Mouse (Mus musculus) lung, postnatal 0 days (tissue): ENCODE measurements around the gene Abcc9. TPM values are rescaled to one million over a fixed set of nuclear protein-coding genes. Genes with fewer than 3 reads are reported as not detected.

Source experiments
- ATAC-seq: fragments of 200-750 bp; cut with Nextera tagmentation; 2 replicates; pipeline ENCODE4 v1.8.0; 2017; ENCODE audit warnings: moderate library complexity
- DNase-seq: peaks from one replicate; pipeline ENCODE4 v3.0.0-alpha.2; 2016; ENCODE audit warnings: low spot score
- H3K27ac ChIP-seq: fragments of 300-500 bp; sonication (generic); 2 replicates; pipeline ENCODE4 v1.5.1; 2014; ENCODE audit warnings: antibody characterized with exemption, mild to moderate bottlenecking, low read length, mixed read lengths
- H3K27me3 ChIP-seq: fragments of 300-500 bp; sonication (generic); replicated peaks from 2 replicates; pipeline ENCODE4 v1.6.1; 2014; ENCODE audit warnings: low read length, mixed read lengths; ENCODE audit not compliant: insufficient read depth
- H3K36me3 ChIP-seq: fragments of 300-500 bp; sonication (generic); 2 replicates; pipeline ENCODE4 v1.6.1; 2014; ENCODE audit warnings: low read length, mixed read lengths; ENCODE audit not compliant: insufficient read depth
- H3K4me1 ChIP-seq: fragments of 300-500 bp; sonication (generic); 2 replicates; pipeline ENCODE4 v1.6.1; 2014; ENCODE audit warnings: antibody characterized with exemption, low read depth, low read length, mixed read lengths; ENCODE audit not compliant: insufficient read depth
- H3K4me2 ChIP-seq: fragments of 300-500 bp; sonication (generic); replicated peaks from 2 replicates; pipeline ENCODE4 v1.6.1; 2014; ENCODE audit warnings: low read depth, mild to moderate bottlenecking, low read length, moderate library complexity, mixed read lengths
- H3K4me3 ChIP-seq: fragments of 300-500 bp; sonication (generic); 2 replicates; pipeline ENCODE4 v1.5.1; 2014; ENCODE audit warnings: low read depth, low read length
- H3K9ac ChIP-seq: fragments of 300-500 bp; sonication (generic); replicated peaks from 2 replicates; pipeline ENCODE4 v1.6.1; 2014; ENCODE audit warnings: low read depth, mild to moderate bottlenecking
- H3K9me3 ChIP-seq: fragments of 300-500 bp; sonication (generic); 2 replicates; pipeline ENCODE4 v1.6.1; 2016; ENCODE audit warnings: low read length, mixed read lengths
- CTCF ChIP-seq: IDR thresholded peaks from 2 replicates; pipeline ENCODE4 v1.5.1; 2016; ENCODE audit warnings: antibody characterized with exemption, mild to moderate bottlenecking
- EP300 ChIP-seq: IDR thresholded peaks from 2 replicates; pipeline ENCODE4 v1.6.1; 2016; ENCODE audit warnings: antibody characterized with exemption, mild to moderate bottlenecking, control low read depth
- WGBS: fragments of 180-500 bp; shearing (Covaris S2); extraction: QIAGEN DNeasy Blood & Tissue Kit; methylation state at CpG from one replicate; pipeline ENCODE4 v1.1.7; 2014; 5-methylcytosine and 5-hydroxymethylcytosine counted together
- polyA plus RNA-seq: library from polyadenylated mRNA; unstranded; fragments of >200 nt; fragmentation: Nextera tagmentation; extraction: Ambion mirVana; gene quantifications from 2 replicates; pipeline ENCODE4 v1.2.1, GENCODE M21; 2015

The Abcc9 gene
- polyA plus RNA-seq, 1 experiment from 2014 or later: 2.4 TPM

DNA sequence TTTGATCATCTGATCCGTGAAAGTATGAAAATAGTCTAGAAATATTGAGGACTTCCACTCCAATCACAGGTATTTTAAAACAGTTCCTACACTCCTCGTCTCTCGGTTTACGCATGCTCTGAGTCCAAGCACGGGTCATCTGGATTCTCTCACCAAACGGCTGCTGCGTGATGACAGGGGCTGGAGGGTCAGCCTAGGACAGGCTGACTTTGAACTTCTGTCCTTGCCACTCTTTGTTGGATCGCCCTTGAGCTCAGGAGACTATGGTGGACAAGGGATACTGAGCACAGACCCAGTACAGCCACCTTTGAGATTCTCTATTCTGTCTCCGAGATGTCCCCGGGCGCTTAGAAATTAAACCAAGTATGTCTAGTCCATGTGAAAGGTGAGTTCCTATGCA lies 12.4 kb downstream of the Abcc9 start:
- ATAC-seq (no peak), DNase-seq (no peak)
- Histone ChIP-seq H3K4me1 (no peaks in the 10 kb centered on the region), H3K9me3 (no peaks in the 10 kb centered on the region), H3K27me3 (no peaks in the 10 kb centered on the region), H3K36me3 (no peaks in the 10 kb centered on the region), H3K9ac (no peak overlapping the region), H3K4me2 (no peak overlapping the region), H3K4me3 (no peak overlapping the region), H3K27ac (no peak overlapping the region)
- TF ChIP-seq CTCF (no peak), EP300 (no peak)
- WGBS: 81% methylated on average over 11 of the region's 11 CpGs

GRCm38 (mm10) chr6:142682985-142683691 lies 19.0 kb downstream of the Abcc9 start:
- Histone ChIP-seq H3K27me3 (no peaks in the 10 kb centered on the region), H3K4me2 (no peak overlapping the region), H3K4me1 (no peaks in the 10 kb centered on the region), H3K9ac (no peak overlapping the region), H3K27ac (no peak overlapping the region), H3K9me3 (no peaks in the 10 kb centered on the region), H3K4me3 (no peak overlapping the region), H3K36me3 (no peaks in the 10 kb centered on the region)
- no peak for TF ChIP-seq EP300
- no peak for TF ChIP-seq CTCF
- WGBS: 58% methylated on average over 7 of the region's 7 CpGs
- ATAC-seq: no peak
- DNase-seq: no peak

DNA sequence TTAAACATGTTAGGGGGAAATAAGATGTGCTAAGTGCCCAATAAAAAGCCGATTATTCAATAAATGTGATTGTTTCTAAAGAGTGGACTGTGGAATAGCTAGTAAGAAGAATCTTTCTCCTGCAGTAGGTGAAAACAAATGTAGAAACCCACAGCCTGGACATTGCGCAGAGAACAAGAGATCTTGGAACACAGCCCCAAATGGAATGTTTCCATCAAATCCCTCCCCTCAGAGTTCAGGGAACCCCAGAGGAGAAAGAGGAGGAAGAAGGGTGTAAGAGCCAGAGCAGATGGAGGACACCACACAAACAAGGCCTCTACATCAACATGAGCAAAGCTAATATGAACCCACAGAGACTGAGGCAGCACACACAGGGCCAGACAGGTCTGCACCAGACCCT lies 32.1 kb downstream of the Abcc9 start:
- no peaks in the 10 kb centered on the region for H3K36me3 ChIP-seq
- TF ChIP-seq EP300 (no peak), CTCF (no peak)
- no peak overlapping the region for H3K4me3 ChIP-seq
- H3K27me3 ChIP-seq: no peaks in the 10 kb centered on the region
- no peaks in the 10 kb centered on the region for H3K9me3 ChIP-seq
- ATAC-seq: no peak
- H3K27ac ChIP-seq: no peak overlapping the region
- no peak overlapping the region for H3K9ac ChIP-seq
- no peaks in the 10 kb centered on the region for H3K4me1 ChIP-seq
- WGBS: 74% methylated on average over 2 of the region's 2 CpGs
- no peak overlapping the region for H3K4me2 ChIP-seq
- DNase-seq: no peak

- Histone ChIP-seq H3K4me1 (no peaks in the 10 kb centered on the region), H3K9ac (no peak overlapping the region), H3K4me2 (no peak overlapping the region), H3K27me3 (no peaks in the 10 kb centered on the region), H3K9me3 (no peaks in the 10 kb centered on the region), H3K4me3 (no peak overlapping the region), H3K36me3 (no peaks in the 10 kb centered on the region), H3K27ac (no peak overlapping the region)
- ATAC-seq: no peak
- WGBS: 79% methylated on average over 6 of the region's 6 CpGs
- TF ChIP-seq EP300 (no peak), CTCF (no peak)
- no peak for DNase-seq
These were observed 32.8 kb downstream of the Abcc9 start for GRCm38 (mm10) chr6:142669343-142669742.

DNA sequence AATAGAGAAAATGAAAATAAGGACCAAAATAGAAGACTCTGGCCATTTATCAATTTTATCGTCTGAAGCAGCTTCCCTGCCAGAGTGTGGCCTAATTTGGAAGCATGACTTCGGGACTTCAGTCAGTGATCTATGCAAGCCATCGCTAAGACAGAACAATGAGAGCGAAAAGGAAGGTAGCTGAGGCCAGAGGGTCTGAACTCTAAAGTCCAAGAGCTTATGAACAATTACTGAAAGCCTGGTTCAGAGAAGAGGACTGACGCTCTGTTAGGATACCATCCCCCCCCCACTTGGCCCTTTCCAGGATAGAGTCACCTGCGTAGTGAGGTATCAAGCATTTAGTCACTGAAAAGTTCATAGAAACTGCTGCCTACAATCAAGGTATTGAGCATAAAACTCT lies 33.3 kb downstream of the Abcc9 start:
- no peak for TF ChIP-seq CTCF
- no peak for TF ChIP-seq EP300
- Histone ChIP-seq H3K27me3 (no peaks in the 10 kb centered on the region), H3K27ac (no peak overlapping the region), H3K36me3 (no peaks in the 10 kb centered on the region), H3K9me3 (no peaks in the 10 kb centered on the region), H3K4me2 (no peak overlapping the region), H3K9ac (no peak overlapping the region), H3K4me3 (no peak overlapping the region), H3K4me1 (no peaks in the 10 kb centered on the region)
- ATAC-seq: no peak
- 75% methylated on average over 6 of the region's 6 CpGs for WGBS
- DNase-seq: no peak

DNA sequence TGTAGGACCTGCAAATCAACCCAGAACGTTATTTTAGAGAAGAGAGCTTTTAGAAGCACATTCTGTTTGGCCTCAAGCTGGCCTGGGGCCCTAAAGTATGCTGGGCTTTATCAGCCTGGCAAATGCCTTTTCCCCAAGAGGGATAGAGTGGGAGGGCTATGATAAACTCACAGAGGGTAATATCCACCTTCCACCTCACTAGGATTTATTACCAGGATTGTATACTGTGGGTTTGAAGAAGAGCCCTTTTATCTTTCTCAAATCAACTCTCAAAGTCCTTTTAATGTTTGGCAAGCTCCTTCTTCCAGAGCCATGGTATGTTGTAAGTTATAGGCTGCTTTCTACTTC lies 33.7 kb downstream of the Abcc9 start:
- Histone ChIP-seq H3K4me1 (no peaks in the 10 kb centered on the region), H3K9me3 (no peaks in the 10 kb centered on the region), H3K9ac (no peak overlapping the region), H3K4me2 (no peak overlapping the region), H3K36me3 (no peaks in the 10 kb centered on the region), H3K27me3 (no peaks in the 10 kb centered on the region), H3K27ac (no peak overlapping the region), H3K4me3 (no peak overlapping the region)
- no peak for TF ChIP-seq CTCF
- no peak for TF ChIP-seq EP300
- 16% methylated on average over 1 of the region's 1 CpGs for WGBS
- no peak for ATAC-seq
- no peak for DNase-seq
